Mouse (Mus musculus) embryo, embryonic 11 days (tissue): ENCODE data around the gene Gfra1.

ENCODE experiments used
- DNase-seq: peaks from one replicate; pipeline ENCODE4 v3.0.0-alpha.2; 2015

The Gfra1 gene

GRCm38 (mm10) chr19:58441246-58441645 is 14.5 kb downstream of the Gfra1 start:
- no peak for DNase-seq

GRCm38 (mm10) chr19:58438762-58439161 is 16.9 kb downstream of the Gfra1 start:
- no peak for DNase-seq

- peak; percentile 29 for DNase-seq
Measured at GRCm38 (mm10) chr19:58437441-58438071, 18.2 kb downstream of the Gfra1 start.

GRCm38 (mm10) chr19:58436874-58437273 is 18.8 kb downstream of the Gfra1 start:
- DNase-seq, result no peak

- DNase-seq, result no peak
Measured at GRCm38 (mm10) chr19:58435877-58436276, 19.8 kb downstream of the Gfra1 start.

GRCm38 (mm10) chr19:58432840-58433239 is 22.9 kb downstream of the Gfra1 start:
- DNase-seq, result no peak

- no peak for DNase-seq
Measured at GRCm38 (mm10) chr19:58428546-58428945, 27.2 kb downstream of the Gfra1 start.

GRCm38 (mm10) chr19:58427348-58427747 is 28.4 kb downstream of the Gfra1 start:
- DNase-seq, result no peak

- DNase-seq, result no peak
Measured at GRCm38 (mm10) chr19:58424928-58425327, 30.8 kb downstream of the Gfra1 start.

GRCm38 (mm10) chr19:58424179-58424578 is 31.5 kb downstream of the Gfra1 start:
- DNase-seq, result no peak

- no peak for DNase-seq
Measured at GRCm38 (mm10) chr19:58422916-58423493, 32.7 kb downstream of the Gfra1 start.

GRCm38 (mm10) chr19:58419685-58420084 is 36.0 kb downstream of the Gfra1 start:
- DNase-seq, result peak; percentile 71

- DNase-seq, result no peak
Measured at GRCm38 (mm10) chr19:58419278-58419677, 36.4 kb downstream of the Gfra1 start.

GRCm38 (mm10) chr19:58415173-58415572 is 40.5 kb downstream of the Gfra1 start:
- DNase-seq, result no peak

GRCm38 (mm10) chr19:58414733-58415132 is 41.0 kb downstream of the Gfra1 start:
- no peak for DNase-seq

- DNase-seq, result peak; percentile 66
Measured at GRCm38 (mm10) chr19:58413290-58413689, 42.4 kb downstream of the Gfra1 start.

- no peak for DNase-seq
Measured at GRCm38 (mm10) chr19:58412811-58413210, 42.9 kb downstream of the Gfra1 start.

GRCm38 (mm10) chr19:58406726-58407125 is 49.0 kb downstream of the Gfra1 start:
- DNase-seq, result no peak

- DNase-seq, result no peak
Measured at GRCm38 (mm10) chr19:58400224-58400623, 55.5 kb downstream of the Gfra1 start.

GRCm38 (mm10) chr19:58399166-58399565 is 56.5 kb downstream of the Gfra1 start:
- no peak for DNase-seq

GRCm38 (mm10) chr19:58396604-58396984 is 59.1 kb downstream of the Gfra1 start:
- no peak for DNase-seq

GRCm38 (mm10) chr19:58395785-58396603 is 59.7 kb downstream of the Gfra1 start:
- DNase-seq, result peak; percentile 76

- no peak for DNase-seq
Measured at GRCm38 (mm10) chr19:58393121-58393520, 62.6 kb downstream of the Gfra1 start.

GRCm38 (mm10) chr19:58391796-58392195 is 63.9 kb downstream of the Gfra1 start:
- DNase-seq, result no peak
